Mouse (Mus musculus): ENCODE measurements around the gene Kcnj12. TPM values are rescaled to one million over a fixed set of nuclear protein-coding genes. Genes with fewer than 3 reads are reported as not detected.
A peak's percentile ranks its signal among the peaks of the same experiment; 100 is the strongest.

Gene Kcnj12
- total RNA-seq, 2 experiments from 2014 or later = 6.6 to 8.8 TPM

DNA sequence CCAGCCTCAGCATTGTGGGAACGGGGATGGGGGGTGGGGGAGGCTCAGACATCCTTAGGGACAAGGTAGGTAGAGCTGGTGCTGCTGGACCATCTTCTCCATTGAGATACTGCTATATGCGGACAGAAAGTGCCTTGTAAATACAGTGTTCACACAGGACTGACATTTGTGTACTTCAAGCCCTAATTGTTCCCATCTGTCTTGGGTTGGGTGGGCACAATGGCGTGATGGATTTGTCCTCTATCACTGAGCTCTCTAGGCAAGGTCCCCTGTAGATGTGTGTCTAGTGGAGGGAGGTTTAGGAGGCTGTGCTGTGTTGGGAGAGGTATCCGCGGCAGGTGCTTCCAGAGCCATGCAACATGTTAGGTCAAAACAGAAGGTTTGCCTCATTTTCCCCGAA is 2.0 kb downstream of the Kcnj12 start:
- DNase-seq (ENCODE audit: low spot score in 2 of 2) = no peak

- no peak for DNase-seq (ENCODE audit: low spot score in 2 of 2)
These were observed 2.6 kb downstream of the Kcnj12 start for GRCm38 (mm10) chr11:61024996-61025395.

DNA sequence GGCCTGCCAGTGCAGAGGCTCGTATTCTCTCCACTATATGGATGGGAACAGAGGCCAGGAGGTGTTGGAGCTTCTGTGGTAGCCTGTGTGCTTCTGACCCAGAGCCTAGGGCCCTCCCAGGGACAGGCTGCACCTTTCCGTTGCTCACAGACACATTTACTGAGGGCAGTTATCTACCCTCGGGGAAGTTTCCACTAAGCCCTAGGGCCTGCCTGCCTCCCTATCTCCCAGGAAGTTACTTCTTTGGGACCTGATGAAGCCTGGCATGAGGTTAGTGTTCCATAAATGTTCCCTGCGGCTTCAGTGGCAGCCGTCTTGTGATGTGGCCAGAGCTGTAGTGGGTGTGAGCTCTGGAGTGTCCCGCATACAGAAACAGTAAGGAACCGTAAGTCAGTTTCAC is 3.2 kb downstream of the Kcnj12 start:
- no peak for DNase-seq (ENCODE audit: low spot score in 2 of 2)

DNA sequence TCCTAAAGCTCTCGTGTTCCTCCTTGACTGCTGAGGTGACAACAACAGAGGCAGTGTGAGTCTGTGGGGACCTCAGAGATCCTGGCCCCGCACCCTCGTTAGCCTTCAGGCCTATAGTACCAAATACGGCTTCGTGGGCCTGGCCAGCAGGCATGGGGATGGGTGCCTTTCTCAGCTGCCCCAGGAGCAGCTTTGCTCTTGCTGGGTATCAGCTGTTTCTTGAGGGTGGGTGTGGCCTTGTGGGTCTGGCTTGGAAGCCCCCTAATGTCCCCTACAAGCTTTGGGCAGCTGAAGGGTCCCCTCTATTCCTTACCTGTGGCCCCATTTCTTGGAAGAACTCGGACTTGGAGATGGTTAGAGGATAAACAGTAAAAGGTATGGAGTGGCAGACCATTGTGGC is 4.0 kb downstream of the Kcnj12 start:
- no peak for DNase-seq (ENCODE audit: low spot score in 2 of 2)

- no peak for DNase-seq (ENCODE audit: low spot score in 2 of 2)
These were observed 4.8 kb downstream of the Kcnj12 start for GRCm38 (mm10) chr11:61027160-61027559.

GRCm38 (mm10) chr11:61028211-61028950 is 6.0 kb downstream of the Kcnj12 start:
- no peak for DNase-seq (ENCODE audit: low spot score in 2 of 2)

- DNase-seq (ENCODE audit: low spot score in 2 of 2) = no peak
These were observed 6.9 kb downstream of the Kcnj12 start for GRCm38 (mm10) chr11:61029116-61029740.

GRCm38 (mm10) chr11:61029864-61030595 is 7.7 kb downstream of the Kcnj12 start:
- no peak for DNase-seq (ENCODE audit: low spot score in 2 of 2)

- DNase-seq (ENCODE audit: low spot score in 2 of 2) = no peak
These were observed 8.8 kb downstream of the Kcnj12 start for GRCm38 (mm10) chr11:61031137-61031536.

GRCm38 (mm10) chr11:61031658-61032445 is 9.5 kb downstream of the Kcnj12 start:
- DNase-seq (ENCODE audit: low spot score in 2 of 2) = no peak

- DNase-seq (ENCODE audit: low spot score in 2 of 2) = no peak
These were observed 10.1 kb downstream of the Kcnj12 start for GRCm38 (mm10) chr11:61032481-61032880.

DNA sequence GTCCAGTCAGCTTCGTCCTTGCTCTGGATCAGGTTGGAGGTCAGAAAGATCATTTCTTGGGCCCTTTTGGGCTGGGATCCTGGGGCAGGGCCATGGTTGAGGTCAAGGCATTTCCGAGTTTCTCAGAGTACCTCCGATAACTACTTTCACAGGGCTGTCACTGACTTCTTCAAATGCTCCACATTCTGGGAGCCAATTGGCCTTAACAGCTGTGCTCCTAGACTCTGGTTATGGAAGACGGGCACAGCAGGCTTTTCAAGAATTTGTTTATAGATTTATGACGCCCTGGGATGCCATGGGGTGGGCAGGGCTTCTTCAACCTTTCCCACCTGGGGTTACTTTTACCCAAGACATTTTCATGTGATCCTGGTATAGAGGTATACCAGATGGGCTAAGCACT is 10.8 kb downstream of the Kcnj12 start:
- no peak for DNase-seq (ENCODE audit: low spot score in 2 of 2)

DNA sequence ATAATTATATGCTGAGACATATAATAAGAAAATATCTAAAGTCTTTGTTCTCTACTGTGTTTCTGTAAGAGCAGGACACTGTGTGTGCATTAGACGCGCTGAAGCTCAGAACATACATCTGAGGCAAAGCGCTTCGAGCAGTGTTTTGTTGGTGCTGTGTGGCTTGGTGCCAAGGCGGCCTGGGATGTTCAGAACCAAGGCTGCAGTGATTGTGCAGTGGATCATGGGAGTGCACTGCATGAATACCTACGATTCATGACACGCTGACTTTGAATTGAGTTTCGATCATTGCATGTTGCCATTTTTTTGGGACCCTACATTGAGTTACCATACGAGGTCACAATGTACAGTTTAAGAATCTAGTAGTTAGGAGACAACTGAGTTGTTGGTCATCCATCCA is 14.3 kb downstream of the Kcnj12 start:
- no peak for DNase-seq (ENCODE audit: low spot score in 2 of 2)

DNA sequence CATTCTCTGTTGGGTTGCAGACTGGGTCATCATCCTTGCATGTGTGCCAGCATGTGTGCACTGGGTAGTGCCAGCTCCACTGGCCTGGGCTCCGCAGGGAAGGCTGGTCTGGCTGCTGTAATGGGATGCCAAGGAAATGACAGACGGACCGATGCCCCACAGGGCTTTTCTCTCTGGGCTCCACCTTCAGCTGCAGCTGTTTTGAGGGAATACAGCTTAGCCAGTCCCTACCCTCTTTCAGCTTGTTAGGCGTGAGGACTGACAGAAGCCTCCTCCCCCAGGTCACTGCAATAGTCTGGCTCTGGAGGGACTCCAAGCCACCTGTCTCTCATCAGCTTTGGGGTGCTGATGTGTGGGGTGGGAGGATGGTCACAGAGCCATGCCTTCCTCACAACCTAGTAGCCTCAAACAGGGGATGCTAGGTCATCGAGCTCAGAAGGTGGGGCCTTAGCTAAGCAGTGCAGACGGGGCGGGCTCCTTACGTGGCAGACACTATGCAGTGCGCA is 16.0 kb downstream of the Kcnj12 start:
- no peak for DNase-seq (ENCODE audit: low spot score in 2 of 2)

- peak; percentile 29 to 33 for DNase-seq (ENCODE audit: low spot score in 2 of 2)
These were observed 18.7 kb downstream of the Kcnj12 start for GRCm38 (mm10) chr11:61040856-61041652.

GRCm38 (mm10) chr11:61042593-61042992 is 20.2 kb downstream of the Kcnj12 start:
- no peak for DNase-seq (ENCODE audit: low spot score in 2 of 2)

DNA sequence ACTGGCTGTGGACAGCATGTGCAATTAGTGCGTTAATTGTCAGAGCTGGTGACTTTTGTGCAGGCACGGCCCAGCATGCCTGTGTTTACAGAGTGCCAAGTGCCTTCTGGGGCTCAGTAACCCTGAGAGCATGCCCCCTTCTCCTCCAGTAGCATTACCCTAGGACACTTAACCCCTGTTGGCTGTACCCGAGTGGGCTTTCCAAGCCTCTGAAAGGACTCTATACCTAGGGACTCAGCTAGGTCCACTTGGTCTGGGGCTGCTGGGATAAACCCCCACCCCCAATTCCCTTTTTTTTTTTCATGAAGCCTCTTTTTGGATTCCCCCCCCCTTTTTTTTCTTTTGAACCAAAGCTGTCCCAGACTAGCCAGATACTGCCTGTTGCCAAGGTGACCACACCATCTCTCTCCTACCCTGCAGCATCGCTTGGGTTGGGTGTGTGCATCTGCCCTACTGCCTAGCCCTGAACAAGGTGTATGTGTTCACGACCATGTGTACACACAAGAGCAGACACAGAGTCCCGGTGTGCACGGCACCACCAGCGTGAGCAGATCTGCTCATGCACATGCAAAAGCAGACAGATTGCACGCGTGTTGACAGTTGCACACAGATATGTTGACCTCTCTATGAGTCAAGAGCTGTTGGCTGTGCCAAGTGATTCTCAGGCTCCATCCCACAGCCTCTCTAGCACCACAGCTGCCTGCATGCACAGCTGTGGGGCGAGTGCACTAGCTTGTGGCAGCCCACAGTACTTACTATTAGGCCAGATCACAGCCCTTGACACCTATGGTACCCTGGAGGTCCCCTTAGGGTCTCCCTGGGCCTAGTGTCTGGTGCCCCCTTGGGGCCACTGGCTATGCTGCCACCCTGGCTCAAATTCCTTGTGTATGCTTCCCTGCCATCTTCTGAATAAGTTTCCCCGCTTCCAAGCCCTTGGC is 21.0 kb downstream of the Kcnj12 start:
- peak in 1 of 2 experiments; percentile 22 for DNase-seq (ENCODE audit: low spot score in 2 of 2)

DNA sequence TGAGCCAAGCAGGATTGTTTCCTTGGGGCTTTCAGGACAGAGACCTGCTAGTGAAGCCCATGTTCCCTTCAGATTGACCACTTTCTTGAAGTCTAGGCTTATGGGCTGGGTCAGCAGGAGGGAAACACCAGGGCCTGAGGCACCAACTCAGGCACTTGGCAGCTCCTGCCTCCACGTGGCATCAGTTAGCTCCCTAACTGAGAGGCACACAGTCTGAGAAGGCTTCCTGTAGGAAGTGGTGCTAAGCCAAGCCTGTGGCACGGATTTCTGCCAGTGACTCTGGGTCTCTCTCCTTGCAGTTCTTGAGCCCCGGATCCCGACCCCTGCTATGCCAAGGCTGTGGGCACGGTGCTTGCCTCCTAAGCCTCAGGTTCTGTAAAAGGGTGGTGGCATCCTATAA is 22.4 kb downstream of the Kcnj12 start:
- DNase-seq (ENCODE audit: low spot score in 2 of 2) = no peak

- no peak for DNase-seq (ENCODE audit: low spot score in 2 of 2)
These were observed 25.1 kb downstream of the Kcnj12 start for GRCm38 (mm10) chr11:61047441-61047840.

Measured in layer of hippocampus, adult 18-20 months (tissue).